ENCODE assay signal across 7 mouse cellular contexts in the genomic region with DNA sequence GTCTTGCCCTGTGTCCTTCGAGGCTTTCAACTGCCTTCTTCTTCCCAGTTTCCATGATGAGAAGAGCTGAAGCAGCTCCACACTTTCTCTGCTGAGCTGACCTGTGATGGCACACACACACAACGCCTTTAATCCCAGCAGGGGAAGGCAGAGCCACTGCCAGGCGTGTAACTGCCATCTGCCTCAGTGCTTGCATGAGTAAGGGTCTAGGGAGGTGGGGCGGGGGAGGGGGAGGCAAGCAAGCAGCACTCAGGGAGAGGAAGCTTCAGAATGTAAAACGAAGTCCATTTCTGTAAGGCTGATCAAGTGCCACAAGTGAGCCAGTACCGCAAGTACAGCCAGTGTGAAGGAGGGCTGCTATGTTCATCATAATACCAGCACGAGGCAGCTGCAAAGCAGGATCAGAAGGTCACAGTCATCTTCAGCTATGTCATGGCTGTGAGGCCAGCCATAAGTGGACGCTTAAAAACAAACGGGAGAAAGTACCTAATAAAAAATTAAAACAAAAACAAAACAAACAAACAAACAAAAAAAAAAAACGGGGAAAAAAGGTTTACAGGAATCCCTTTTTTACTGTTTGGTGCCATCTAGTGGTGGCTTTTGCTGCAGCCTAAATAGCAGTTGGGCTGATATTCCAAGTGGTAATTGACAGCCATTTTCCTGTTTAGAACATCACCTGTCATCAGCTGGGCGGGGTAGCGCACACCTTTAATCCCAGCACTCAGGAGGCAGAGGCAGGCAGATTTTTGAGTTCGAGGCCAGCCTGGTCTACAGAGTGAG. TPM values are rescaled to one million over a fixed set of nuclear protein-coding genes. Genes with fewer than 3 reads are reported as not detected.
DNase-seq lines count a peak whose midpoint lies in the region; ATAC-seq and TF ChIP-seq lines count a peak whose summit lies in the region.

No protein-coding gene starts in this region.

- 82% methylated on average over 13 of the region's 13 CpGs for WGBS in thymus, adult 2 months
- 77% methylated on average over 13 of the region's 13 CpGs for WGBS in embryonic facial prominence, embryonic 10.5 days
- WGBS in hindbrain, embryonic 14.5 days = 67% methylated on average over 13 of the region's 13 CpGs
- 65% methylated on average over 13 of the region's 13 CpGs for WGBS in liver, embryonic 13.5 days (ENCODE audit: insufficient replicate concordance)
- 65% methylated on average over 13 of the region's 13 CpGs for WGBS in neural tube, embryonic 15.5 days

- H3K27me3 ChIP-seq in thymus, adult 2 months (ENCODE audit: control insufficient read depth, insufficient read depth, low read length) = no peaks in the 10 kb centered on the region
- H3K27me3 ChIP-seq in embryonic facial prominence, embryonic 10.5 days (replicated peaks; ENCODE audit: low read depth, poor library complexity, severe bottlenecking) = no peaks in the 10 kb centered on the region
- H3K27me3 ChIP-seq in hindbrain, embryonic 14.5 days (ENCODE audit: control insufficient read depth, insufficient read depth, low read length) = no peaks in the 10 kb centered on the region
- H3K27me3 ChIP-seq in liver, embryonic 13.5 days = no peaks in the 10 kb centered on the region
- H3K27me3 ChIP-seq in neural tube, embryonic 15.5 days (replicated peaks) = no peaks in the 10 kb centered on the region

- peak; percentile 37; the same call in 1 of the 2 replicates for ATAC-seq in hindbrain, embryonic 14.5 days (ENCODE audit: low FRiP score)
- ATAC-seq in liver, embryonic 13.5 days (ENCODE audit: low read depth) = no peak
- ATAC-seq in neural tube, embryonic 15.5 days (ENCODE audit: low FRiP score) = peak; percentile 41; the same call in 1 of the 2 replicates

- no peak overlapping the region for H3K4me2 ChIP-seq in hindbrain, embryonic 14.5 days (replicated peaks)
- no peak overlapping the region for H3K4me2 ChIP-seq in liver, embryonic 13.5 days
- no peak overlapping the region for H3K4me2 ChIP-seq in neural tube, embryonic 15.5 days

- TF ChIP-seq CTCF in thymus, adult 2 months (IDR thresholded peaks at IDR 0.05; ENCODE audit: borderline replicate concordance, control insufficient read depth, extremely low read depth, insufficient read depth, low read length, poor library complexity) = no peak

- no peak overlapping the region for H3K9ac ChIP-seq in hindbrain, embryonic 14.5 days
- H3K9ac ChIP-seq in liver, embryonic 13.5 days = no peak overlapping the region
- H3K9ac ChIP-seq in neural tube, embryonic 15.5 days (replicated peaks) = no peak overlapping the region

- no peaks in the 10 kb centered on the region for H3K9me3 ChIP-seq in embryonic facial prominence, embryonic 10.5 days
- no peaks in the 10 kb centered on the region for H3K9me3 ChIP-seq in hindbrain, embryonic 14.5 days (ENCODE audit: control insufficient read depth, low read length)
- H3K9me3 ChIP-seq in liver, embryonic 13.5 days (replicated peaks) = no peaks in the 10 kb centered on the region
- H3K9me3 ChIP-seq in neural tube, embryonic 15.5 days (replicated peaks) = no peaks in the 10 kb centered on the region

- no peak overlapping the region for H3K27ac ChIP-seq in thymus, adult 2 months (ENCODE audit: control insufficient read depth, insufficient read depth, low read length)
- no peak overlapping the region for H3K27ac ChIP-seq in embryonic facial prominence, embryonic 10.5 days (replicated peaks)
- H3K27ac ChIP-seq in hindbrain, embryonic 14.5 days = no peak overlapping the region
- H3K27ac ChIP-seq in liver, embryonic 13.5 days = no peak overlapping the region
- 0 out of 2 replicates have a peak overlapping the region, but pooled peaks have one; percentile 25 for H3K27ac ChIP-seq in neural tube, embryonic 15.5 days (replicated peaks)

- TF ChIP-seq POLR2A in thymus, adult 2 months (IDR thresholded peaks at IDR 0.05; ENCODE audit: control insufficient read depth, extremely low read depth, insufficient read depth, low read length, poor library complexity) = no peak

- peaks cover 89% of the 10 kb centered on the region for H3K36me3 ChIP-seq in thymus, adult 2 months (ENCODE audit: control insufficient read depth, insufficient read depth, low read length)
- H3K36me3 ChIP-seq in embryonic facial prominence, embryonic 10.5 days (replicated peaks) = peaks cover 100% of the 10 kb centered on the region
- H3K36me3 ChIP-seq in hindbrain, embryonic 14.5 days (replicated peaks; ENCODE audit: control insufficient read depth, insufficient read depth) = peaks cover 97% of the 10 kb centered on the region
- H3K36me3 ChIP-seq in liver, embryonic 13.5 days = peaks cover 98% of the 10 kb centered on the region
- peaks cover 75% of the 10 kb centered on the region for H3K36me3 ChIP-seq in neural tube, embryonic 15.5 days

- DNase-seq in thymus, adult 2 months = peak; percentile 61
- DNase-seq in thymus, adult 18-20 months = no peak
- peak; percentile 30 for DNase-seq in adrenal gland, postnatal 25 days
- DNase-seq in embryonic facial prominence, embryonic 10.5 days (ENCODE audit: low spot score) = peak; percentile 27
- peak; percentile 83 for DNase-seq in hindbrain, embryonic 14.5 days (ENCODE audit: low spot score)
- DNase-seq in liver, embryonic 13.5 days = peak; percentile 35

- no peak overlapping the region for H3K4me3 ChIP-seq in thymus, adult 2 months (ENCODE audit: control insufficient read depth, insufficient read depth, low read length)
- no peak overlapping the region for H3K4me3 ChIP-seq in embryonic facial prominence, embryonic 10.5 days
- H3K4me3 ChIP-seq in hindbrain, embryonic 14.5 days (replicated peaks; ENCODE audit: low read length) = no peak overlapping the region
- H3K4me3 ChIP-seq in liver, embryonic 13.5 days (replicated peaks) = no peak overlapping the region
- no peak overlapping the region for H3K4me3 ChIP-seq in neural tube, embryonic 15.5 days (replicated peaks)

- H3K4me1 ChIP-seq in thymus, adult 2 months (replicated peaks; ENCODE audit: control insufficient read depth, insufficient read depth, low read length) = no peaks in the 10 kb centered on the region
- no peaks in the 10 kb centered on the region for H3K4me1 ChIP-seq in embryonic facial prominence, embryonic 10.5 days
- no peaks in the 10 kb centered on the region for H3K4me1 ChIP-seq in hindbrain, embryonic 14.5 days (replicated peaks; ENCODE audit: control insufficient read depth, insufficient read depth, low read length)
- H3K4me1 ChIP-seq in liver, embryonic 13.5 days (replicated peaks) = no peaks in the 10 kb centered on the region
- H3K4me1 ChIP-seq in neural tube, embryonic 15.5 days = no peaks in the 10 kb centered on the region

RNA-seq across cellular contexts. Expression of gene Zfp143, which starts 22.6 kb away (rescaled TPM):
- 31.5 and 35.0 TPM in 2 replicates for polyA plus RNA-seq in thymus, adult 2 months (2012; rRNA removed)
- 14.2 and 16.9 TPM in 2 replicates for total RNA-seq in adrenal gland, postnatal 25 days (2021)
- polyA plus RNA-seq in embryonic facial prominence, embryonic 10.5 days (2016; fragmentation: Nextera tagmentation; extraction: Ambion mirVana) = 26.1 and 26.8 TPM in 2 replicates
- polyA plus RNA-seq in hindbrain, embryonic 14.5 days (2014; fragmentation: Nextera tagmentation; extraction: Ambion mirVana) = 14.7 and 17.0 TPM in 2 replicates
- polyA plus RNA-seq in liver, embryonic 13.5 days (2015; fragmentation: Nextera tagmentation; extraction: Ambion mirVana) = 10.3 and 11.1 TPM in 2 replicates
- 12.6 and 14.4 TPM in 2 replicates for polyA plus RNA-seq in neural tube, embryonic 15.5 days (2015; fragmentation: Nextera tagmentation; extraction: Ambion mirVana)

RNA-seq across cellular contexts. Expression of gene Wee1, which starts 38.3 kb away (rescaled TPM):
- 13.0 and 32.6 TPM in 2 replicates for polyA plus RNA-seq in thymus, adult 2 months (2012; rRNA removed)
- 14.5 and 17.0 TPM in 2 replicates for total RNA-seq in adrenal gland, postnatal 25 days (2021)
- polyA plus RNA-seq in embryonic facial prominence, embryonic 10.5 days (2016; fragmentation: Nextera tagmentation; extraction: Ambion mirVana) = 28.6 and 29.4 TPM in 2 replicates
- 5.7 and 7.8 TPM in 2 replicates for polyA plus RNA-seq in hindbrain, embryonic 14.5 days (2014; fragmentation: Nextera tagmentation; extraction: Ambion mirVana)
- 10.2 and 12.2 TPM in 2 replicates for polyA plus RNA-seq in liver, embryonic 13.5 days (2015; fragmentation: Nextera tagmentation; extraction: Ambion mirVana)
- 5.4 and 8.6 TPM in 2 replicates for polyA plus RNA-seq in neural tube, embryonic 15.5 days (2015; fragmentation: Nextera tagmentation; extraction: Ambion mirVana)

Comparison
In these comparisons a context has a peak if more than half of its experiments do, and no peak if none do; other contexts are left out.
1. DNase-seq: peak in thymus, adult 2 months (single experiment), adrenal gland, postnatal 25 days (single experiment), embryonic facial prominence, embryonic 10.5 days (single experiment), hindbrain, embryonic 14.5 days (single experiment) and liver, embryonic 13.5 days (single experiment); none in thymus, adult 18-20 months (0 of 2).